Mouse (Mus musculus) right cerebral cortex, postnatal 14 days (tissue): ENCODE data around the gene Nradd.
A peak's percentile ranks its signal among the peaks of the same experiment; 100 is the strongest.

Source experiments
- DNase-seq: peaks from one replicate; pipeline ENCODE4 v3.0.0; 2022

Nradd gene

DNA sequence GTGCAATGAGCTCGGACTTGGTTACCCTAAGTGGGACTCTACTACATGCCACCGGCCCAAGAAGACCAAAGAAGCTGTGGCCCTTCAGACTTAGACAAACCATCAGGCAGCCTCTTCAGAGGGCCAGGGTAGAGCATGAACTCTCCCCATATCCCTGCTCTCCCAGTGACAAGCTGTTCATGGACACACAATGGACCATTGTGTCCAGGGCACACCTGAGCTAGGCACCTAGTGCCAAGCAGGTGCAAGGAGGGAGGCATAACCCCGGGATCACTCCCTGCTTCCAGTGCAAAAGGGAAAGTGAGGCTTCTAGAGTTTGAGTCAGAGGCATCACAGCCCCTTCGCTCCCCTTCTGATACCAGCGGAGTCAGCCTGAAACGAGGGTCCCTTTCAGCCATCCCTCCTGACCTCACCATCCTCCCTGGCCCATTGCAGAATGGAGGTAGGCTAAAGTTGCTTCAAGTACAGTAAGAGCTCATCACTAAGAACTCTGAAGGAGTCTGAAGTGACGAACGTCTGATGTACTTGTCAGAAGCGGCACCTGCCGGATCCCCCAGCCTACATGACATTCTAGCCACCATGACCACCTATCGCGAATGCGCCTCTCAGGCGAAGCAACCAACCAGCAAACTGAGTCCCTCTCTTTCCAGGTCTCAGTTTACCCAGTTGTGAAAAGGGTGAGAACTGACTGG, 28.9 kb upstream of the Nradd start:
- DNase-seq, result no peak

DNA sequence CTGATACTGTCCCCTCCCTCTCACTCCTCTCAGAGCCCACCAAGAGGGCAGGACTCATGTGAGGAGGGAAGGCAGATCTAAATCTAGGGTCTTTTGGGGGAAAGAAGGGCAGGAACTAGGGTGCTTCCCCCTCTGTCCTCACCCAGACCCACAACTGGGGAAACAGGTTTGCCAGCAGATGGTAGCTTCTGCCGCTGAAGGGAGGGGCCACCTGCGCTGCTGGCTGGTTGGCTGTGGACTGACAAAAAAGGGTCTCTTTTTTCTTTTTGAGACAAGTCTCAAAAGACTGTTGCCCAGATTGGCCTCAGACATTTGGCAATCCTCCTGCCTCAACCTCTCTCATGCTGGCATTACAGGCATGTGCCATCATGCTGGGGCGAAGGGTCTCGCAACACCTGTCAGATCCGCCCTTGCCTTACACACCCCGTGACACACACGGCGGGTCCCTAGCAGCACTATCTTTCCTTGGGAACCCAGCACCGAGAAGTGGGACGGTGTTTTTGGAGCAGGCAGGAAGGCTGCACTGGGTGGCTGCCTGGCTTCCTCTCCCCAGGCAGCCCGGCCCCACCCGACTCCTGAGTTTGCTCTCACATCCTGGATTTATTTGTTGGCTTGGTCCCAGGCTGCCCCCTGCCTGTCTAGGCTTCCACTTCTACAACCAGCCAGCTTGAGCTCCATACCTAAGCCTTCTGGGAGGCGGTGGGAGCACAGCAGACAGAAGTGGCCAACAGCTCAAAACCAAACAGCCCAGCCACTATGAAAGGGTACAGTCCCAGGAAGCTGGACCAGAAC, 27.9 kb upstream of the Nradd start:
- DNase-seq, result no peak

- DNase-seq, result no peak
Measured at GRCm38 (mm10) chr9:110649775-110650174, 25.5 kb upstream of the Nradd start.

GRCm38 (mm10) chr9:110645219-110645618, 21.0 kb upstream of the Nradd start:
- DNase-seq, result no peak

DNA sequence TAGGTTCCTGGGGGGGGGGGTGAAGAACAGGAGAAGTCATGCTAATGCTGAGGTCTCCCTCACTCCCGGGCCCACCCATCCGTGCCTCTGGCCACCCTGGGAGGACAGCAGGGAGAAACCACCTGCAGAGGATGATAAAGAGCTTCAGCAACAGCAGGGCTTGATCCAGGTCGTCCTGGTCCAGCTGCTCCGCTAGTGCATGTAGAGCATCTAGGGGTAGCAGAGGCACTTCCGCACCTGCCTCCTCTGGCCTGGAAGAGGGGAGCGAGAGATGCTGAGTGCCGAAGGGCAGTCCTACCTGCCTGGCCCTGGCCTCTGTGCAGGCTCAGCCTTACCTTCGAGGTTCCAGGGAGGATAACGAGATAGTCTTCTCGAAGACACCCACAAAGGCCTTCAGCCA, 20.0 kb upstream of the Nradd start:
- no peak for DNase-seq

- no peak for DNase-seq
Measured at GRCm38 (mm10) chr9:110643787-110644186, 19.5 kb upstream of the Nradd start.

DNA sequence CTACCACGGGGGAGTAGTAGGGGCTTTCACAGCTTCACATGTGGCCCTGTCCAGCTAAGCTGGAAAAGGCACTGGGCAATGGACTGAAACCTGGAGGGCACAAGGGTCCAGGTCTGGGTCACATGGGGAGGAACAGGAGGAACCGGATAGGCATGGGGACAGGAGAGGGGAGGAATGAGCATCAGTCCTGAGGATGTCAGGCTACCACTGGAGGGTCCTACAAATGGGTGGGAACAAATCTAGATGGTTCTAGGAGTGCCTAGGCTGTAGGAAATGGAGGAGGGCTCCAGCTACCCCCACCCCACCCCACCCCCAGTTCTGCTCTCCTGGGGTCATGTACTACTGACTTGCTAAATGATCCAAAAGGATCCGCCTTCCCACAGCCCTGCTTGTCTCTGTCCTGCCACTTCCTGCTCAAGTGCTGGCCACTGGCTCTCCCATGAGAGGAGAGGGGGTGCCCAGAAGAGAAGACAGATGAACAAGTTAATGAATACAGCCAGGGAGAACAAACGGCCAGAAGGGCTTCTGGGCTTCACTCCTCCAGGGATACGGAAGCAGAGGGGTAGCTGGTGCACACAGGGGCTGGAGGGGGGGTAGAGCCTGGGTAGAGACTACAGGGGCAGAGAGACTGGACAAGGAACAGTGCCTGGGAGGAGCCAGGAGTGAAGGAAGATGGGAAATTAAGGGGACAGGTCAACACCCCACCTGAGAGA, 18.7 kb upstream of the Nradd start:
- DNase-seq, result no peak

GRCm38 (mm10) chr9:110641006-110641405, 16.8 kb upstream of the Nradd start:
- no peak for DNase-seq

GRCm38 (mm10) chr9:110638611-110639021, 14.4 kb upstream of the Nradd start:
- no peak for DNase-seq

- peak; percentile 96 for DNase-seq
Measured at GRCm38 (mm10) chr9:110635225-110635624, 11.0 kb upstream of the Nradd start.

GRCm38 (mm10) chr9:110633882-110634281, 9.6 kb upstream of the Nradd start:
- no peak for DNase-seq

GRCm38 (mm10) chr9:110632671-110633070, 8.4 kb upstream of the Nradd start:
- no peak for DNase-seq

- no peak for DNase-seq
Measured at GRCm38 (mm10) chr9:110631651-110632275, 7.5 kb upstream of the Nradd start.

GRCm38 (mm10) chr9:110631191-110631590, 6.9 kb upstream of the Nradd start:
- peak; percentile 75 for DNase-seq

- DNase-seq, result no peak
Measured at GRCm38 (mm10) chr9:110630171-110630570, 5.9 kb upstream of the Nradd start.

- no peak for DNase-seq
Measured at GRCm38 (mm10) chr9:110625350-110625908, 1.2 kb upstream of the Nradd start.

DNA sequence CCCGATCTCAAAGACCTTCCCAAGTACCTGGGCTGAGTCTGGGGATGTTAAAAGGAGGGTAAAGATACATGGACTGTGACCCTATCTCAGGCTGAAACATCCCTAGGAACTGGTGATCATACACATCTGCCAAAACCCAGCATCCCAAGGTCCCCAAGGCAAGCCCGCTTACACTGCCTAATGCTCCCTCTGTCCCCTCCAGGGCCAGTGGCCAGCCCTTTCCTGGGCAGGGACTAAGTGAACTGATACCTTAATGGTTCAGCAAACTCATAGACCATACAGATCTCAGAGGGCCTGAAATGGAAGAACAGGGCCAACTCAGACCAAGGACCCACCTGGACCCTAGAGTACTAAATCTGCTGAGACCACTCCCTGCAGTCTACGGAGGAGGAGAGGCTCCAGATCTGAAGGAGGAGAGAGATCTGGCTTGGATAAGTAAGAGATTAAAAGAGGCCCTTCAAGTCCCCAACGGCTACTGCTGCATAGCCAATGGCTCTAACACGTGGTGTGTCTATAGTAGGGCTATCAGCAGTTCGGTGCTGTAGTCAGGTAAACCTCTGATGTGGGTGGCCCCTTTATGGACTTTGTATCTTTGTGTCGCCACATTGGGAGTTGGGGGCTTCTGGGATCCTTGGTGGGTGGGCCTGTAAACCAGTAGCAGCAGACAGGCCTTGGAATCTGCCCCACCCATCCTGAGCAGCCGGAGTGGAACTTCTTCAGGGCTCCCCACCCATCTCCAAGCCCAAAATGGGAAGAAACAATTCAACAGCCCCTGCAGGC, 646 bp downstream of the Nradd start:
- DNase-seq, result no peak

DNA sequence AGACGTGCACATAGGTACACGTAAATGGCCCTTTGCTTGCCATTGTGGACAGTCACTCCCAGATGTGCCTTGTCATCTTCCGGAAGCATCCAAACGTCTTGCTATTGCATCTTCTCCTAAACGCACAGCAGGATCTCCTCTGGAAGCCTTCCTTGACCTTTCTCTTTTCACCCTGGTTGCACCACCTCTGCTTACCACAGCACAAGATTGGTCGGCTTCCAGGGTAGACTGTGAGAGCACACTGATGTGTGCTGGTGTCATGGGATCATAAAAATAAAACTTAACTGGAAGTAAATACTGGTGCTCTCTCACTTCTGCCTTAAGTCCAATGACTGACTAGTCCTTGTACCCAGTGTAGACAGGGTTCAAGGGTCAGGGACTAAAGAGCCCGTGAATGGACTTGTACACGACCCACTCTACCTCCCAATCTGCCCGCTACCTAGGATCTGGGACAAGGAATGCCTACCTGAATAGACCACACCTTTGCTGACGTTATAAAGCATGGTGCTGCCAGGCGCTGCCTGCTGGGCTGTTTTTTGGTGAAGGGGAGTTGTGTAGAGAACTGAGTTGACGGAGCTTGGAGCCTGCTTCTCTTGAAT, 1.5 kb downstream of the Nradd start:
- no peak for DNase-seq

DNA sequence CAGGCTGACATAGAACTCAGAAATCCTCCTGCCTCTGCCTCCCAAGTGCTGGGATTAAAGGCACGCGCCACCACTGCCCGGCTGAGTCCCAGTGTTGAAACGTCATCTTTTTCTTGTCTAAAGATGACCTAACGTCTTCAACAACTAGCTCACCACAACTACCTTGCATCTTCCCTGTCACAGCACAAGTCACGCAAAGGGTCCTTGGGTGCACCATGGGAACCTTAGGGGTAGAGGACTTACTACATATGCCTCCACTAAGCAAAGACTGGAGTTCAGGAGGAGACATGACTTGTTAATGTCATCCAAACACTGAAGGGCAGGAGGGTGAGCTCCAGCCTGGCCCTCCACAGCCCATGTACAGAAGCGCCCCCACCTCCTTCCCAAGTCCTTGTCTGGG, 3.6 kb downstream of the Nradd start:
- DNase-seq, result no peak

- no peak for DNase-seq
Measured at GRCm38 (mm10) chr9:110620180-110620579, 4.1 kb downstream of the Nradd start.

GRCm38 (mm10) chr9:110617081-110617480, 7.2 kb downstream of the Nradd start:
- DNase-seq, result no peak

DNA sequence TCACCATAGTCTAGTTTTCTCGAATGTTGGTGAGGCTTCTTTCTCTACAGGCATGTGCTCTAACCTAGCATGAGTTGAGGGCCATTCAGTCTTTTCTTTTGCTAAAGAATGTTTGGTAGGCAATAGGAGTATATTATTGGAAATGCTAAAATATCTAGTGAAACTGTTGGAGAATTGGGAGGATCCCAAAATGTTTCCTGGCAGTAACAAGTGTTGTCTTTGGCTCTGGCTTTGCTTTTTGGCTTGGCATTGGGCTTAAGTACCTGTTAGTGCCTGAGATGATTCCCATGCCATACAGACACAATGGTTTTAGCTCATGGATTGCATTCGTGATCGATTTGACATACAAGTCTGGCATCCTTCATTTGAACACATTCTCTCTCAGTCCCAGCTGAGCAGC, 12.8 kb downstream of the Nradd start:
- DNase-seq, result no peak
